Mouse (Mus musculus) kidney, postnatal 36 days (tissue): ENCODE data around the gene Creb1.

Experiments used
- DNase-seq, 2 experiments: peaks; one replicate each; pipeline ENCODE4 v3.0.0; 2021 to 2022; ENCODE audit warnings: mixed read lengths in 2 of 2

Creb1 gene

GRCm38 (mm10) chr1:64532589-64533470 is at the start of gene Creb1:
Gene Creb1, plus strand, starts transcription at chr1:64532645.
- DNase-seq = peak; percentile 97 to 99

- no peak for DNase-seq
Observed at GRCm38 (mm10) chr1:64488521-64489029, 43.9 kb upstream of the Creb1 start.

- no peak for DNase-seq
Observed at GRCm38 (mm10) chr1:64496803-64497202, 35.6 kb upstream of the Creb1 start.

GRCm38 (mm10) chr1:64501382-64502140 is 30.9 kb upstream of the Creb1 start:
- no peak for DNase-seq

GRCm38 (mm10) chr1:64508479-64509096 is 23.9 kb upstream of the Creb1 start:
- DNase-seq = no peak

- DNase-seq = no peak
Observed at GRCm38 (mm10) chr1:64509678-64510077, 22.8 kb upstream of the Creb1 start.

GRCm38 (mm10) chr1:64514184-64514583 is 18.3 kb upstream of the Creb1 start:
- DNase-seq = no peak

- DNase-seq = no peak
Observed at GRCm38 (mm10) chr1:64516593-64516992, 15.9 kb upstream of the Creb1 start.

- DNase-seq = no peak
Observed at GRCm38 (mm10) chr1:64518480-64518879, 14.0 kb upstream of the Creb1 start.

- no peak for DNase-seq
Observed at GRCm38 (mm10) chr1:64519345-64519744, 13.1 kb upstream of the Creb1 start.

GRCm38 (mm10) chr1:64519901-64520300 is 12.5 kb upstream of the Creb1 start:
- DNase-seq = no peak

- peak in 1 of 2 experiments; percentile 16 for DNase-seq
Observed at GRCm38 (mm10) chr1:64521734-64522133, 10.7 kb upstream of the Creb1 start.

GRCm38 (mm10) chr1:64522637-64523036 is 9.8 kb upstream of the Creb1 start:
- no peak for DNase-seq

- no peak for DNase-seq
Observed at GRCm38 (mm10) chr1:64523117-64523516, 9.3 kb upstream of the Creb1 start.

- no peak for DNase-seq
Observed at GRCm38 (mm10) chr1:64524661-64525060, 7.8 kb upstream of the Creb1 start.

- no peak for DNase-seq
Observed at GRCm38 (mm10) chr1:64527626-64528025, 4.8 kb upstream of the Creb1 start.

- no peak for DNase-seq
Observed at GRCm38 (mm10) chr1:64529781-64530315, 2.6 kb upstream of the Creb1 start.

GRCm38 (mm10) chr1:64531548-64531947 is 897 bp upstream of the Creb1 start:
- no peak for DNase-seq

GRCm38 (mm10) chr1:64532067-64532523 is 350 bp upstream of the Creb1 start:
- no peak for DNase-seq

- peak; percentile 52 to 74 for DNase-seq
Observed at GRCm38 (mm10) chr1:64533471-64534443, 1.3 kb downstream of the Creb1 start.

GRCm38 (mm10) chr1:64538837-64539367 is 6.5 kb downstream of the Creb1 start:
- DNase-seq = no peak
